ENCODE assay signal across 23 mouse cellular contexts in genomic region chr1:92809621-92810020, GRCm38 (mm10). TPM values are rescaled to one million over a fixed set of nuclear protein-coding genes. Genes with fewer than 3 reads are reported as not detected.
DNase-seq lines count a peak whose midpoint lies in the region; ATAC-seq lines count a peak whose summit lies in the region.
"Had no signal": no experiment of that assay in that cellular context is flagged by ENCODE, and none has a peak within 500 bp of the region (broad histone marks: within the 10 kb centered on the region; RNA-seq: fewer than 3 reads in every experiment).

No protein-coding gene starts in this region.

- peaks cover 27% of the 10 kb centered on the region for H3K27me3 ChIP-seq in megakaryocyte, embryonic 14.5 days (replicated peaks)
- no peaks in the 10 kb centered on the region for H3K27me3 ChIP-seq in midbrain, embryonic 11.5 days (ENCODE audit: control insufficient read depth, insufficient read depth, low read length)
- H3K27me3 ChIP-seq in midbrain, embryonic 15.5 days (replicated peaks): no peaks in the 10 kb centered on the region
- H3K27me3 ChIP-seq: Patski had no signal

- 82% methylated on average over 4 of the region's 4 CpGs for WGBS in midbrain, embryonic 11.5 days
- 82% methylated on average over 4 of the region's 4 CpGs for WGBS in midbrain, embryonic 15.5 days

- no peak overlapping the region for H3K4me2 ChIP-seq in midbrain, embryonic 11.5 days
- H3K4me2 ChIP-seq in midbrain, embryonic 15.5 days: no peak overlapping the region

- H3K4me3 ChIP-seq in megakaryocyte, embryonic 14.5 days (replicated peaks): peak overlapping the region; percentile 56
- H3K4me3 ChIP-seq in midbrain, embryonic 11.5 days (ENCODE audit: low read depth, low read length): no peak overlapping the region
- no peak overlapping the region for H3K4me3 ChIP-seq in midbrain, embryonic 15.5 days

- H3K27ac ChIP-seq in midbrain, embryonic 11.5 days (ENCODE audit: low read depth, low read length): no peak overlapping the region
- no peak overlapping the region for H3K27ac ChIP-seq in midbrain, embryonic 15.5 days

- no peaks in the 10 kb centered on the region for H3K4me1 ChIP-seq in megakaryocyte, embryonic 14.5 days
- no peaks in the 10 kb centered on the region for H3K4me1 ChIP-seq in midbrain, embryonic 11.5 days (ENCODE audit: control insufficient read depth, insufficient read depth, low read length)
- H3K4me1 ChIP-seq in midbrain, embryonic 15.5 days: no peaks in the 10 kb centered on the region

- DNase-seq in midbrain, embryonic 11.5 days (ENCODE audit: low spot score, missing footprints): peak; percentile 65
- DNase-seq in 3T3-L1 (ENCODE audit: low read depth, low spot score) (peak; percentile 69), NIH3T3 (ENCODE audit: low read depth) (peak; percentile 39)
- no peak for DNase-seq in layer of hippocampus, postnatal 10 days (ENCODE audit: low spot score in 2 of 2)
- DNase-seq in layer of hippocampus, postnatal 14 days (ENCODE audit: low spot score in 2 of 2): no peak
- DNase-seq: adrenal gland, adult 2 months; adrenal gland, adult 8-10 months; adrenal gland, postnatal 10 days; adrenal gland, postnatal 14 days; adrenal gland, postnatal 25 days; adrenal gland, postnatal 36 days; B cell, adult 2 months; cerebellum, adult 11 months; cerebellum, adult 11-12 months; cerebellum, adult 18-20 months; cerebellum, adult 2 months had no signal

- peaks cover 32% of the 10 kb centered on the region for H3K9me3 ChIP-seq in megakaryocyte, embryonic 14.5 days
- peaks cover 3% of the 10 kb centered on the region; the same call in 1 of the 2 replicates for H3K9me3 ChIP-seq in midbrain, embryonic 11.5 days (ENCODE audit: control insufficient read depth, low read length)
- H3K9me3 ChIP-seq in midbrain, embryonic 15.5 days: no peaks in the 10 kb centered on the region

- H3K9ac ChIP-seq in midbrain, embryonic 11.5 days (ENCODE audit: low read length): no peak overlapping the region
- H3K9ac ChIP-seq in midbrain, embryonic 15.5 days: no peak overlapping the region

- no peaks in the 10 kb centered on the region for H3K36me3 ChIP-seq in megakaryocyte, embryonic 14.5 days (replicated peaks; ENCODE audit: low read length)
- H3K36me3 ChIP-seq in midbrain, embryonic 11.5 days (ENCODE audit: control insufficient read depth, insufficient read depth, low read length): no peaks in the 10 kb centered on the region
- no peaks in the 10 kb centered on the region for H3K36me3 ChIP-seq in midbrain, embryonic 15.5 days (replicated peaks)
- H3K36me3 ChIP-seq: G1E had no signal

- no peak for ATAC-seq in megakaryocyte, adult 5-6 weeks (ENCODE audit: poor library complexity, severe bottlenecking)
- ATAC-seq in midbrain, embryonic 11.5 days (ENCODE audit: low FRiP score): no peak
- no peak for ATAC-seq in midbrain, embryonic 15.5 days (replicated peaks)
- ATAC-seq: activated CD4-positive, CD25-positive, alpha-beta regulatory T cell, adult 4 months; CD4-positive, CD25-positive, alpha-beta regulatory T cell, adult 4 months; Patski had no signal

RNA-seq across cellular contexts. Expression of gene Gpc1, which starts 21.8 kb away (rescaled TPM):
- 0.26 and 4.8 TPM in 2 replicates for polyA plus RNA-seq in megakaryocyte, embryonic 14.5 days (2012; ENCODE audit: insufficient read depth, low replicate concordance)
- total RNA-seq in megakaryocyte, adult 5-6 weeks (2015): 13.7 and 17.2 TPM in 2 replicates
- 19.9 and 20.4 TPM in 2 replicates for total RNA-seq in megakaryocyte, adult 5-6 weeks (2017)
- 32.1 and 41.8 TPM in 2 replicates for polyA plus RNA-seq in midbrain, embryonic 11.5 days (2014; fragmentation: Nextera tagmentation; extraction: Ambion mirVana)
- 62.3 and 66.1 TPM in 2 replicates for polyA plus RNA-seq in midbrain, embryonic 15.5 days (2015; fragmentation: Nextera tagmentation; extraction: Ambion mirVana)
- total RNA-seq in layer of hippocampus, postnatal 10 days (2021): 100 to 1,000 TPM; 157 to 166 TPM
- total RNA-seq in layer of hippocampus, postnatal 14 days (2021): 100 to 1,000 TPM; 140 to 150 TPM
- polyA plus RNA-seq: G1E had no signal

Comparison
In these comparisons a context has a peak if more than half of its experiments do, and no peak if none do; other contexts are left out.
1. DNase-seq: peak in midbrain, embryonic 11.5 days (single experiment), 3T3-L1 (single experiment) and NIH3T3 (single experiment); none in layer of hippocampus, postnatal 10 days (0 of 2) and layer of hippocampus, postnatal 14 days (0 of 2).
2. RNA of gene Gpc1, which starts 21.8 kb away (total RNA-seq): 157 to 166 TPM in layer of hippocampus, postnatal 10 days and 140 to 150 TPM in layer of hippocampus, postnatal 14 days; 13.7 to 20.4 TPM in megakaryocyte, adult 5-6 weeks; every median in the first group is over 4 times any median in the second.